Mouse (Mus musculus) megakaryocyte, embryonic 14.5 days (primary cell): ENCODE data around the gene Rai14. TPM values are rescaled to one million over a fixed set of nuclear protein-coding genes. Genes with fewer than 3 reads are reported as not detected.

Source experiments
- H3K27me3 ChIP-seq: replicated peaks from 2 replicates; pipeline ENCODE3; 2012; ENCODE audit warnings: inconsistent platforms
- H3K36me3 ChIP-seq: replicated peaks from 2 replicates; pipeline ENCODE3; 2012; ENCODE audit warnings: low read length, inconsistent platforms, mixed read lengths
- H3K4me1 ChIP-seq: 2 replicates; pipeline ENCODE4 v1.6.1; 2012; ENCODE audit warnings: inconsistent platforms
- H3K4me3 ChIP-seq: replicated peaks from 2 replicates; pipeline ENCODE3; 2012; ENCODE audit warnings: moderate library complexity, mild to moderate bottlenecking, inconsistent platforms
- H3K9me3 ChIP-seq: 2 replicates; pipeline ENCODE4 v1.6.1; 2012; ENCODE audit warnings: inconsistent platforms
- FLI1 ChIP-seq: IDR thresholded peaks from 2 replicates; pipeline ENCODE4 v1.6.1; 2012; ENCODE audit warnings: low read length, inconsistent platforms, mixed read lengths
- GATA1 ChIP-seq: IDR thresholded peaks from 3 replicates; pipeline ENCODE4 v1.6.1; 2012; ENCODE audit warnings: mixed read lengths, low read length, inconsistent platforms, borderline replicate concordance
- polyA plus RNA-seq: library from polyadenylated mRNA; stranded (reverse); fragments of >175 nt; gene quantifications from 2 replicates; pipeline ENCODE4 v1.2.3, GENCODE M21; 2012; ENCODE audit warnings: low replicate concordance; ENCODE audit not compliant: insufficient read depth

The Rai14 gene
- polyA plus RNA-seq, 1 experiment, result 2.1 TPM

GRCm38 (mm10) chr15:10696478-10697234 is 17.8 kb downstream of the Rai14 start:
- H3K4me1 ChIP-seq, result peaks cover 34% of the 10 kb centered on the region
- no peak for TF ChIP-seq GATA1
- no peaks in the 10 kb centered on the region for H3K9me3 ChIP-seq
- peaks cover 9% of the 10 kb centered on the region for H3K36me3 ChIP-seq
- no peaks in the 10 kb centered on the region for H3K27me3 ChIP-seq
- H3K4me3 ChIP-seq, result no peak overlapping the region

GRCm38 (mm10) chr15:10692627-10693026 is 21.8 kb downstream of the Rai14 start:
- peaks cover 21% of the 10 kb centered on the region for H3K4me1 ChIP-seq
- TF ChIP-seq GATA1 (no peak), FLI1 (no peak)
- H3K4me3 ChIP-seq, result no peak overlapping the region
- H3K9me3 ChIP-seq, result no peaks in the 10 kb centered on the region
- H3K36me3 ChIP-seq, result peaks cover 34% of the 10 kb centered on the region
- H3K27me3 ChIP-seq, result no peaks in the 10 kb centered on the region

GRCm38 (mm10) chr15:10691481-10691880 is 22.9 kb downstream of the Rai14 start:
- Histone ChIP-seq H3K27me3 (no peaks in the 10 kb centered on the region), H3K36me3 (peaks cover 44% of the 10 kb centered on the region), H3K4me3 (no peak overlapping the region), H3K9me3 (no peaks in the 10 kb centered on the region), H3K4me1 (peaks cover 15% of the 10 kb centered on the region)
- TF ChIP-seq FLI1, result no peak
- no peak for TF ChIP-seq GATA1

GRCm38 (mm10) chr15:10690973-10691372 is 23.5 kb downstream of the Rai14 start:
- Histone ChIP-seq H3K4me1 (peaks cover 19% of the 10 kb centered on the region), H3K27me3 (no peaks in the 10 kb centered on the region), H3K4me3 (no peak overlapping the region), H3K36me3 (peaks cover 49% of the 10 kb centered on the region), H3K9me3 (no peaks in the 10 kb centered on the region)
- TF ChIP-seq FLI1 (no peak), GATA1 (no peak)

GRCm38 (mm10) chr15:10690219-10690618 is 24.2 kb downstream of the Rai14 start:
- no peaks in the 10 kb centered on the region for H3K9me3 ChIP-seq
- H3K27me3 ChIP-seq, result no peaks in the 10 kb centered on the region
- no peak for TF ChIP-seq GATA1
- no peak for TF ChIP-seq FLI1
- H3K4me3 ChIP-seq, result no peak overlapping the region
- peaks cover 54% of the 10 kb centered on the region for H3K36me3 ChIP-seq
- peaks cover 19% of the 10 kb centered on the region for H3K4me1 ChIP-seq

- Histone ChIP-seq H3K4me1 (peaks cover 22% of the 10 kb centered on the region), H3K9me3 (no peaks in the 10 kb centered on the region), H3K36me3 (peaks cover 58% of the 10 kb centered on the region), H3K27me3 (no peaks in the 10 kb centered on the region), H3K4me3 (no peak overlapping the region)
- TF ChIP-seq FLI1 (no peak), GATA1 (no peak)
These were observed 25.1 kb downstream of the Rai14 start for GRCm38 (mm10) chr15:10689304-10689703.

- Histone ChIP-seq H3K4me3 (no peak overlapping the region), H3K36me3 (peaks cover 58% of the 10 kb centered on the region), H3K27me3 (no peaks in the 10 kb centered on the region), H3K4me1 (peaks cover 26% of the 10 kb centered on the region), H3K9me3 (no peaks in the 10 kb centered on the region)
- TF ChIP-seq GATA1 (no peak), FLI1 (no peak)
These were observed 25.7 kb downstream of the Rai14 start for GRCm38 (mm10) chr15:10688686-10689085.

- Histone ChIP-seq H3K4me3 (no peak overlapping the region), H3K27me3 (no peaks in the 10 kb centered on the region), H3K4me1 (peaks cover 28% of the 10 kb centered on the region), H3K36me3 (peaks cover 58% of the 10 kb centered on the region), H3K9me3 (no peaks in the 10 kb centered on the region)
- TF ChIP-seq FLI1 (no peak), GATA1 (no peak)
These were observed 27.1 kb downstream of the Rai14 start for GRCm38 (mm10) chr15:10687365-10687764.

- H3K36me3 ChIP-seq, result peaks cover 59% of the 10 kb centered on the region
- H3K4me1 ChIP-seq, result peaks cover 33% of the 10 kb centered on the region
- H3K9me3 ChIP-seq, result no peaks in the 10 kb centered on the region
- H3K4me3 ChIP-seq, result no peak overlapping the region
- TF ChIP-seq FLI1, result no peak
- no peaks in the 10 kb centered on the region for H3K27me3 ChIP-seq
These were observed 28.6 kb downstream of the Rai14 start for GRCm38 (mm10) chr15:10685692-10686430.

- H3K9me3 ChIP-seq, result no peaks in the 10 kb centered on the region
- H3K4me3 ChIP-seq, result no peak overlapping the region
- peaks cover 42% of the 10 kb centered on the region for H3K36me3 ChIP-seq
- peaks cover 44% of the 10 kb centered on the region for H3K4me1 ChIP-seq
- no peak for TF ChIP-seq GATA1
- no peak for TF ChIP-seq FLI1
- H3K27me3 ChIP-seq, result no peaks in the 10 kb centered on the region
These were observed 30.7 kb downstream of the Rai14 start for GRCm38 (mm10) chr15:10683687-10684203.
